Mouse (Mus musculus): ENCODE measurements around the gene Nmnat2. TPM values are rescaled to one million over a fixed set of nuclear protein-coding genes. Genes with fewer than 3 reads are reported as not detected.

Gene Nmnat2
- 0.47 TPM for polyA plus RNA-seq (2014; fragmentation: Illumina TruSeq; extraction: RNeasy Lipid Tissue Mini Kit (QIAGEN cat#74804); ENCODE audit: low read depth, low replicate concordance)

DNA sequence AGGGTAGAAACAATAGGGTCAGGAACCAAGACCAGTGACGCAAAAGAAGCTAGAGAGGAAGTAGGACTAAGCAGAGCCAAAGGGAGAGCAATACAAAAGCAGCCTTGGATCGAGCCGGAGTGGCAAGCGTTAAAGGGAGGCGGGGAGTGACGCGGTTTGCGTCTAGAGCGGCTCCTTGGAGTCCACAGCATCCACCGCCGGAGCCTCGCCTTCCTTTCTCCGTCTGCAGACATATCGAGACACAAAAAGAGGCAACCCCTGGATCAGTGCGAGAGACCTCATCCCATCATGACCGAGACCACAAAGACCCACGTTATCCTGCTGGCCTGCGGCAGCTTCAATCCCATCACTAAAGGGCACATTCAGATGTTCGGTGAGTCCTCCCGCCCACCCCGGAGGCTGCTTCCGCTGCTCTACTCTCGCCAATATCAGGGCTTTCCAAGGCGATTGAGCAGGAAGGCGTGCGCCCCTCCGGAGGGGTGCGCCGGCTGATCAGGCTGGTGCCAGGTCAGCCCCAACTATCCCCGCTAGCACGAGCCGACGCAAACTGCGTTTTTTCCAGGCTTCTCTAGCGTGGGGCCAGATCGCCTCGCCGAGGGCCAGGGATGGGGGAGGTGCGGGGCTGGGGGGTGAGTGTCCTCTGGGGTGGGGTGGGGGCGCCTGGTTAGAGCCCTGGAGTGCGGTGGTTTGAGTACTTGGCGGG is at the start of gene Nmnat2:
Nmnat2 (plus strand) TSS at position 173 of the 703 bp plus-strand sequence.

Other genes with a start within 250 kb of the Nmnat2 start
- not detected for gene Apobec4, start 204.4 kb upstream of the Nmnat2 start, polyA plus RNA-seq (2014; fragmentation: Illumina TruSeq; extraction: RNeasy Lipid Tissue Mini Kit (QIAGEN cat#74804); ENCODE audit: low read depth, low replicate concordance)
- 14.4 TPM for gene Rgl1, start 188.6 kb upstream of the Nmnat2 start, polyA plus RNA-seq (2014; fragmentation: Illumina TruSeq; extraction: RNeasy Lipid Tissue Mini Kit (QIAGEN cat#74804); ENCODE audit: low read depth, low replicate concordance)
- gene Arpc5, start 188.5 kb upstream of the Nmnat2 start, polyA plus RNA-seq (2014; fragmentation: Illumina TruSeq; extraction: RNeasy Lipid Tissue Mini Kit (QIAGEN cat#74804); ENCODE audit: low read depth, low replicate concordance) = 294 TPM
- 4.8 TPM for gene Ncf2, start 154.8 kb upstream of the Nmnat2 start, polyA plus RNA-seq (2014; fragmentation: Illumina TruSeq; extraction: RNeasy Lipid Tissue Mini Kit (QIAGEN cat#74804); ENCODE audit: low read depth, low replicate concordance)
- 45.7 TPM for gene Smg7, start 52.3 kb upstream of the Nmnat2 start, polyA plus RNA-seq (2014; fragmentation: Illumina TruSeq; extraction: RNeasy Lipid Tissue Mini Kit (QIAGEN cat#74804); ENCODE audit: low read depth, low replicate concordance)
- gene Lamc2, start 231.5 kb downstream of the Nmnat2 start, polyA plus RNA-seq (2014; fragmentation: Illumina TruSeq; extraction: RNeasy Lipid Tissue Mini Kit (QIAGEN cat#74804); ENCODE audit: low read depth, low replicate concordance) = 0.35 TPM